Mouse (Mus musculus) heart, postnatal 0 days (tissue): Measurements from ENCODE around the gene Vwc2l.

ENCODE experiments used
- CTCF ChIP-seq: IDR thresholded peaks from 2 replicates; pipeline ENCODE4 v1.5.1; 2016; ENCODE audit warnings: antibody characterized with exemption, control low read depth, low read depth
- EP300 ChIP-seq: IDR thresholded peaks from 2 replicates; pipeline ENCODE4 v1.6.1; 2016; ENCODE audit warnings: antibody characterized with exemption, low read depth

DNA sequence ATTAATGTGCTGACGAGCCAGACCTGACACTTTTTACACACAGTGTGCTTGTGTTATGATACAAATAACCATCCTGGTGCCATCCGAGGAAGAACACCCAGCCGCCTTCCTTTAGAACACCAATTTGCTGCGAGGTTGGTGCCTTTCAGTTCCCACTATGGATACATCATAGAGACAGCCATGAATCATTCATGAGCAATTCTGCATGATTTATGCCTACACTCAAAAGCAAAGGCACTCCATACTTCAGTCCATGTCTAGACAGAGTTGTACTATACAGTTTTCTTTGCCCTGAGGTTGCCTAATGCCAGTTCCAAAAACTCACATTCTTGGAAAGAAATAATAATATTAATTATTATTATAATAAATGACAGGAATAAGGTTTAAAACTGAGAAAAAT lies 158.6 kb downstream of the Vwc2l start:
- TF ChIP-seq CTCF (no peak), EP300 (no peak)
